16 mouse cellular contexts compared by ENCODE assay signal in the genomic region with DNA sequence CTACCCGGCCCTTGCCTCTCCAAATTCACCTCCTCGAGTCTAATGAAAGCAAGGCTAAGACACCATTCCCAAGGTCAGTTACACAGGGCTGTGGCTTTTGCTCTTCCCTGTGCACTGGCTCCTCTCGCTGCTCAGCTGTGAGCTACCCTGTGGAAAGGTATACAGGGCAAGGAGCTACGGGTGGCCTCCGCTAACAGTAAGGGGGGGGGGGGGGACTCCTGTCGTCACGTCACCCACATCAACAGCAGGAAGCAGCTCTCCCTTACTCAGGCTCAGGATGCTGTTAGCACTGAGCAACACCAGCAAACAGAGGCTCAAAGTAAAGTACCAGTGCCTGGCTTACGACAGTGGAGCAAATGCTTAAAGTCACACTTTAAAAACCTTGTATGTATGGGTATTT.
"Had no signal": no experiment of that assay in that cellular context is flagged by ENCODE, and none has a peak within 500 bp of the region (broad histone marks: within the 10 kb centered on the region; RNA-seq: fewer than 3 reads in every experiment).

No protein-coding gene starts in this region.

- H3K27me3 ChIP-seq: liver, embryonic 15.5 days; midbrain, embryonic 12.5 days; neural tube, embryonic 12.5 days had no signal

- ATAC-seq: midbrain, embryonic 16.5 days had no signal

- DNase-seq: lung, adult 18-20 months; lung, embryonic 14.5 days; lung, postnatal 10 days; lung, postnatal 4 days; midbrain, embryonic 14.5 days; right cerebral cortex, postnatal 25 days; right cerebral cortex, postnatal 4 days; spleen, adult 18-20 months; thymus, adult 18-20 months; thymus, postnatal 36 days had no signal

- H3K27ac ChIP-seq: midbrain, embryonic 10.5 days; midbrain, embryonic 12.5 days; neural tube, embryonic 12.5 days had no signal

- H3K36me3 ChIP-seq: midbrain, embryonic 10.5 days; midbrain, embryonic 12.5 days; neural tube, embryonic 12.5 days had no signal

- H3K9me3 ChIP-seq: liver, embryonic 15.5 days; midbrain, embryonic 10.5 days; midbrain, embryonic 12.5 days; neural tube, embryonic 12.5 days had no signal

- H3K4me3 ChIP-seq: liver, embryonic 15.5 days; midbrain, embryonic 10.5 days; midbrain, embryonic 12.5 days; myocyte; neural tube, embryonic 12.5 days had no signal
